Mouse (Mus musculus) left cerebral cortex, adult 9 months (tissue): ENCODE results near the gene Zfp768.
A peak's percentile ranks its signal among the peaks of the same experiment; 100 is the strongest.
"Not testable (repeated sequence)": the region's sequence is repeated elsewhere in the genome, so short reads cannot be mapped to it uniquely, and the experiment has no call there.

Source experiments
- DNase-seq, 2 experiments: peaks; one replicate each; pipeline ENCODE4 v3.0.0; 2022; ENCODE audit warnings: low spot score in 2 of 2

Zfp768 gene

DNA sequence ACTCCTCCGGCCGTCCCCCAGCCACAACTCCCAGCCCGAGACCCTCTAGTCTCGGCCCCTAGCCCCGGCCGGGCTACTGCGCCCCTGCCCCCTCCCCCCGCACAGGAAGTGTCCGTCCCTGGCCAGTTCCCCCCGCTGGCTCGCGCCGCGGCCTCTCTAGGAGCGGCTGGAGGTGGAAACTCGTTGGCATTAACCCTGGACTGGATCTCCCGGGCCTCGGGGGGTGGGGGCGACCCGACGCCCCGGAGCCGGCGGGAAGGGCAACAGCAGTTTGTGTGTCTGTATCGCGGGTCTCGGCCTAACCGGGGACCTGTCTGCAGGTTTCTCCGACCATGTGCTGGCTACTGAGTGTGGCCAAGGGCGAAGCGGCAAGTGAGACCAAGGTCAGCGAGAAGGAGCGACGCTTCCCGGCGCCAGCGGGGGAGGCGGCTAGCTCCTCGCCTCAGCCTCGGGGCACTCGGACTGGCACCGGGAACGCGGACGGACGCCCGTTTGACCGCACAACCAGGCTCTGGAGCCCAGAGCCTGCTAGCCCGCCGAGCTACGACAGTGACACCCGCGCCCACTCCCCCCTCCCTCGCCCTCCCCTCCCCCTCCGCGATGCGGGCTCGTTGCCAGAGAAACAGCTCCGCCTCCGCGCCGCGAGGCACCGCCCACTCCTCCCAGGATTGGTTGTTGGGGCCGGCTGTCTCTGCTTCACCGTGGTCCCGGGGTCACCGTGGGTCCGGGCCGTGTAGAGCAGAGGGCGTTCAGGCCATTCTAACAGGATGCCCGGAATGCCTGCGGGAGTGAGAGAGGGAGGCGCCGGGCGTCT, at the start of gene Zfp768:
TSS of gene Zfp768 (minus strand) at position 78 of the 814 bp plus-strand sequence.
- DNase-seq, result peak; percentile 58 to 85

DNA sequence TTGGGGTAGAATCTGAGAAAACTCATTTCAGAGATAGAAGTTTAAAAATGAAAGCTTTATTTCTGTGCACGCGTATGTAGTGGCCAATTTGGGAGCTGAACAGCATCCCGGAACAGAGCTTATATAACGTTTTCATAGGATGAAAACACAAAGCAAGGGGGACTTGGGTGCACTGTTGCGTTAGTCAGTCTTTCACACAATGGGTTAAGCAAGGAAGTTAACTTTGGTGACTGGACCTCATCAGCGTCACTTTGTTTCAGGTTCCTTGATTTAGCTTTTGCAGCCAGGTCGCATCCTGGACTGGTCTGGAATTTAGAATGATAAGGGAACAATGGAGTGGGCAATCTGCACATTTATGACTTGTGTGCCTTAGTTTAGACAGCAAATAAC, 48.5 kb upstream of the Zfp768 start:
- DNase-seq, result no peak

DNA sequence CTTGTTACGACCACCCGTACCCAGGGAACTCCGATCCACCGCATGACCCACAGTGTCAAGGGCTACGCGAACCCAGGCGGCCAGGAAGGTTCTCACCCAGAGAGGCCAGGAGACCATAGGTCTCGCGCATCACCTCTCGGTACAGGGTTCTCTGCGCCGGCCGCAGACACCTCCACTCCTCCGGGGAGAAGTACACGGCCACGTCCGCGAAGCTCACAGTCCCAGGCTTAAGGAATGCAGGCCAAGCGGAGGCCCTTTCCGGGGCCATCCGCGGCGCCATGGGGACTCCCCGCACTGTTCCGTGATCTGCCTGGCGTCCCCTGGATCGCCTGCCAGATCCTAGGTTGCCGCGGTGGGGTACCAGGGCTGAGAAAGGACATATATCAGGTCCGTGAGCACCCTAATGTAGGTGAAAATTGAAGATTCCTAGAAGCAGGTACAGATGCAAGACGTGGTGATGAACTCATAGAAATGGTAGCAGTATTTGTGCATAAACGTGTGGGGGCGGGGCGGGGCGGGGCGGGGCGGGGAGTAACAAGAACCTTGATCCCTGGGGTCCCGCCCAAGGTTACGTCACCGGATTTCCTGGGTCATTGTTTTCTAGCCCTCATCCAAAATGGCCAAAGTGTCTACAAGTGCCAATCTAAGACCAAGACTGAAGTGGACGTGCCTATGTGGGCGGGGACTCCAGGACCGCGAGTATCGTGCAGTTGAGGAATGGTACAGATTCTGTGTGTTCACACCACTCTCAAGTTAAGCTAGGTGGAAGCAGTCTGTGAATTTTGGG, 48.0 kb upstream of the Zfp768 start, which contains the start of gene E430018J23Rik:
TSS of gene E430018J23Rik (minus strand) at position 473 of the 787 bp plus-strand sequence.
- DNase-seq, result peak; percentile 94 to 99

DNA sequence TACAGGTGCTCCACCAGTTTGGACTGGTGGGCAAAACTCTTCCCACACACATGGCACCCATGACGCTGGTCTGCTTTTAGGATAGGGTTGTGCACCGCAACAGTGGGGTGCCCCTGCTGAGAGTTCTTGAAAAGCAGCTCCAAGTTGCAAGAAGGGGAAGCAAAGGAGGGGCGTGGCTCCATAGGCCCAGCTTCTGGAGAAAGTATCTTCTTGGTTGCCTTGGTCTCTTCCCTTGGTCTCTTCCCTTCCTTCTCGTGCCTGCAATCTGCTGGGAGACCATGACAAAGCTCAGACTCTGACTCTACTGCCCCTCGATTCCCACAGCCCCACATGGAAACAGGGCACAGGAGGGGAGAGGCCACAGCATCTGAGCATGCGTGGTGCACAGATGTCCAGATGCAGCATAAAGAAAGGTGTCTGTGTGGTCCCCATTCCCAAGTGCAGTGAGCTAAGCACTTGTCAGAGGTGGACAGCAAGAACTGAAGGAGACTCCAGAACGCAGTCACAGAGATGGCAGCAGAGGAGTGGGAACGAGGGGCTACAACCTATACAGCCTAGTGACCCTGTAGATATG, 46.9 kb upstream of the Zfp768 start:
- DNase-seq, result no peak

DNA sequence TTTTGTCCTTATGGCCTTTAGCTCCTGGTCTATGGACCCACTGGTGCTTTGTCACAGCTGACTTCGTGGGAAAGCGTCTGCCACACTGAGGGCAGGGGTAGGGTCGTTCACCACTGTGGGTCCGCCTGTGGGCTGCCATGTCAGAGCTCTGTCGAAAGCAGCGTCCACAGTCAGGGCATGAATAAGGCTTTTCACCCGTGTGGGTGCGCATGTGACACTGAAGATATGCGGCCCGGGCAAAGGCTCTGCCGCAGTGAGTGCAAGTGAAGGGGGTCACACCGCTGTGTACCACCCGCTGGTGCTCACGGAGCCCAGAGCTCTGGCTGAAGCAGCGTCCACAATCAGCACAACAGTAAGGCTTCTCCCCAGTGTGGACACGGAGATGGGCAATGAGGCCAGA, 46.1 kb upstream of the Zfp768 start:
- no peak for DNase-seq

DNA sequence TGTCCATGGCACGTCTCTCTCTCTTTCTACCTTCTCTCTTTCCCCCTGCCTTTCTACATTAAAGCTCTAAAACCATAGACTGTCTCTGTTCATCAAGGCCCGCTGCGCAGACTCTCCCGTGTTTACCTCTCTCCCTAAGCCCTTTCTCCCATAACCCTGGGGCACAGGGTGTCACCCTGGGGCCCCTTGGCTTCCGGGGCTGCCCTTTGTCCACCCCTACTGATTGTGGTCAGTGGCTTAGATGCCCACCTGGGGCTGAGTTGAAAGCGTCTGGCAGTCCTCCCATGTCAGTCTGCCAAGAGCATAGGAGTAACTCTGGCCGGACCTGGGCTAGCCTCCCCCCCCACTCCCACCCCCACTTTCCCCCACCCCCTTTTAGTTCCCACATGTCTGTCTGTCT, 44.9 kb upstream of the Zfp768 start:
- no peak for DNase-seq

DNA sequence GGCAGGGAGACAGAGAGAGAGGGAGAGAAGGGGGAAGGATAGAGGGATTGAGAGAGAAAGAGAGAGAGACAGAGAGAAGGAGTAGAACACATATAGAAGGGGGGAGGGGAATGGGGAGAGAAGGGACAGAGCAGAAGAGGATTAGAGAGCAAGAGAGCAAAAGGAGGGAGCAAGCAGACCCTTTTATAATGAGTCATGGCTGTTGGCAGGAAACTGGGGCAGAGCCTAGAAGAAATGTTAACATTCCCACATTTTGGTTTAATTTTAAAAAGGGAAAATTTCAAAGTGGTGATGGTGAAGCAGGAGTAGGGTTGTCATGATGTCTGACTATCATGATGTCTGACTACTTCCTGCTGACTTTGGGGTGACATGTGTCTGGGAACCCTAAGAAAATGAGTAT, 42.8 kb upstream of the Zfp768 start:
- DNase-seq, result not testable (repeated sequence)

DNA sequence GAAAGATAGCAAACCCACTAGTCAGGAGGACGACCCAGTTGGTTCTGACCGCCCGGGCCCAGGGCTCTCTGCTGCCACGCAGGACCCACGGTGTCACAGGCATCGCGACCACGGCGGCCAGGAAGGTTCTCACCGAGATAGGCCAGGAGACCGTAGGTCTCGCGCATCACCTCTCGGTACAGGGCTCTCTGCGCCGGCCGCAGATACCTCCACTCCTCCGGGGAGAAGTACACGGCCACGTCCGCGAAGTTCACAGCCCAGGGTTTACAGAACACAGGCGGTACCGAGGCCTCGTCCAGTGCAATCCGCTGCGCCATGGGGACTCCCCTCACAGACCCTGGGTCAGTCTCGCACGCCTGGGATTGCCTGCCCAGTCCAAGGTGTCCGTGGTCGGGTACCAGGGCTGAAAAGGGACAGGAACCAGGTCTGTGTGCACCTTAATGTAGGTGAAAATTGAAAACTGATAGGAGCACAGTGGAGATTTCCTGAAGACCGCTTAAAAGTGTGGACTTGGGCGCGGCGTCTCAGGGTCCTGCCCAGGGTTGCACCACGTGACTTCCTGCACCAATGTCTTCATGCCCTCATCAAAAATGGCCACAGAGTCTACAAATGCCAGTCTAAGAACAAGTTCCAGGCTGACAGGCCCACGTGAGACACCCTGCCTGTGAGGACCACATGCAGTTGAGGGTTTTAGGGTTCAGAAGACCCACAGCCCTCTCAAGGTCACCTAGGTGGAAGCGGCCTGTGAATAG, 41.4 kb upstream of the Zfp768 start, which contains the start of gene 9130019O22Rik:
TSS of gene 9130019O22Rik (minus strand) at position 526 of the 752 bp plus-strand sequence.
- peak; percentile 77 to 95 for DNase-seq

DNA sequence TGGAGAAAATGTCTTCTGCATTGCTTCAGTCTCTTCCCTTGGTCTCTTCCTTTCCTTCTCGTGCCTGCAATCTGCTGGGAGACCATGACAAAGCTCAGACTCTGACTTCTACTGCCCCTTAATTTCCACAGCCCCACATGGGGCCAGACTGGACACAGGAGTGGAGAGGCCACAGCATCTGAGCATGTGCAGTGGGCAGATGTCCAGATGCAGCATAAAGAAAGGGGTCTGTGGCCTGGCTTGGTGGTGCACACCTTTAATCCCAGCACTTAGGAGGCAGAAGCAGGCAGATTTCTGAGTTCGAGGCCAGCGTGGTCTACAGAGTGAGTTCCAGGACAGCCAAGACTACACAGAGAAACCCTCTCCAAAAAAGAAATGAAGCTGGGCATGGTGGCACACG, 40.2 kb upstream of the Zfp768 start:
- DNase-seq, result not testable (repeated sequence)

DNA sequence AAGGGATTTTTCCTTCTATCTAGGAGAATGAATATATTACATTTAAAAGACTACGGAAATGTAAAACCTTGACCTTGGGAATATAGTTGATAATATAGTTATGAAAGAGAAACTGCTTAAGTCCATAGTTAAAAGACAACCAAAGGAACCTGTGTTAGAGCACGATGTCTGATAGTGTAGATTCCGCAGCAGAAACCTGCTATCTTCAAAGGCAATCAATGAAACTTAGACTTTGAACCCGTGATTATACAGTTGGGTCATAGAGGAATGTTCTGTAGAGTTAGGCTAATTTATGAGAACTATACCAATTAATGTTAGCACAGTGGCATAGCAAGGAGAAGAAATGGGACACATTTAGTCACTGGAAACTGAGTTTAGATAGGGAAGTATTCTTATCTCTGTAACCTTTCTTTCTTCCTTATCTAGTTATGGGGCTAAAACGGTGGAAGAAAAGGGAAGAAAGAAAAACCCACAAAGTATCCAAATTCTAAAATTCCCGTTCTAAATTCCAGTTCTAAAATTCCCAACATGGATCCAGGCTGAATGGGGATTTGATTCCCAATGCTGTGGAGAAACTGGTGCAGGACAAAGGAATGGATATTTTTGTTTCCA, 33.0 kb upstream of the Zfp768 start:
- no peak for DNase-seq

DNA sequence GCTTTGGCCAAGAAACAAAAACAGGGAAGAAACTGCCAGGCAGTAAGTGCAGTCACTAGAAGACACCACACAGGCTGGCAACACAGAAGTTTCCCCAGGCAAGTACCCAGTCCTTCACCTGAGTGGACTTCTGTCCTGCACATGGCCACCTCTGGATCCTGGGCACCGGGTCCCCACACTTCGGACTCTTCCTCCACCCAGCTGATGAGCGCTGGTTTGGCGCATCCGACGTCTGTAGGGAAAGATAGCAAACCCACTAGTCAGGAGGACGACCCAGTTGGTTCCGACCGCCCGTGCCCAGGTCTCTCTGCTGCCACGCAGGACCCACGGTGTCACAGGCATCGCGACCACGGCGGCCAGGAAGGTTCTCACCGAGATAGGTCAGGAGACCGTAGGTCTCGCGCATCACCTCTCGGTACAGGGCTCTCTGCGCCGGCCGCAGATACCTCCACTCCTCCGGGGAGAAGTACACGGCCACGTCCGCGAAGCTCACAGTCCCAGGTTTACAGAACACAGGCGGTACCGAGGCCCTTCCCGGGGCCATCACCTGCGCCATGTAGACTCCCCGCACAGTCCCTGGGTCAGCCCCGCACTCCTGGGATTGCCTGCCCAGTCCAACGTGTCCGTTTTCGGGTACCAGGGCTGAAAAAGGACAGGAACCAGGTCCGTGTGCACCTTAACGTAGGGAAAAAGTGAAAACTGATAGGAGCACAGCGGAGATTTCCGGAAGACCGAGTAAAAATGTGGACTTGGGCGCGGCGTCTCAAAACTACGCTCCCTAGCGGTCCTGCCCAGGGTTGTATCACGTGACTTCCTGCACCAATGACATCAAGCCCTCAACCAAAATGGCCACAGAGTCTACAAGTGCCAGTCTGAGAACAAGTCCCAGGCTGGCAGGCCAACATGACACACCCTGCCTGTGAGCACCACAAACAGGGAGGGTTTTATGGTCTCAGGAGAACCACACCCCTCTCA, 30.2 kb upstream of the Zfp768 start, which contains the start of gene Zfp747:
TSS of gene Zfp747 (minus strand) at position 780 of the 975 bp plus-strand sequence.
- DNase-seq, result peak; percentile 88 to 97

DNA sequence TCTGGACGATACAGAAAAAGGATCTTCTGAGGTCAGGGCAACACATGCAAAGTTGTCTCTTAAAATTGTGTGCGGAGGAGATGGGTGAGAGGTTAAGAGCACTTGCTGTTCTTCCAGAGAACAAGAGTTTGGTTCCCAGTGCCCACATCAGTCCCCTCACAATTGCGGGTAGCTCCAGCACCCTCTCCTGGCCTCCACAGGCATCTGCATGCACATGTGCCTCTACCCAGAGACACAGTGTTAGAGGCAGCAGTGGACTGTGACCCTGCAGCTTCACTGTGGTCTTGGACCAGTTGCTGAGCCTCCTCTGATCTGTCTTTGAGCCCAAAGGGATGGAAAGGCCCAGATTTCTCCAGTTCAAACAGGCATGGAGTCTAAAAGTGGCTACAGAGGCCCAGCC, 26.5 kb upstream of the Zfp768 start:
- DNase-seq, result not testable (repeated sequence)

DNA sequence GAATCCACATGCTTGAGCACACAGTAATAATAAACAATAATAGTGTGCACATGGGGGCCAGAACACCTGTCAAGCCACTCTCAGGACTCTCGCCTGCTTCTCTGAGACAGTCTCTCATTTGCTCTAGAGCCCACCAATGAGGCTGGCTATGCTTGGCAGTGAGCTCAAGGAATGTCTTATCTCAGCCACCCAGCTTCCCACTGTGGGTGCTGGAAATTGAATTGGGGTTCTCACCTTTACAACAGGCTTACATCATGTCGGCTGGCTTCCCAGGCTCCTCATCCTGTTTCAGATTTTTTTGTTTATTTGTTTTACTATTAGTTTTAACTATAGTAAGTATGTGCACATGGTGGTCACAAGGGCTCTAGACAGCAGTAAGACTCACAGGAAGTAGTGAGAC, 25.8 kb upstream of the Zfp768 start:
- DNase-seq, result no peak

DNA sequence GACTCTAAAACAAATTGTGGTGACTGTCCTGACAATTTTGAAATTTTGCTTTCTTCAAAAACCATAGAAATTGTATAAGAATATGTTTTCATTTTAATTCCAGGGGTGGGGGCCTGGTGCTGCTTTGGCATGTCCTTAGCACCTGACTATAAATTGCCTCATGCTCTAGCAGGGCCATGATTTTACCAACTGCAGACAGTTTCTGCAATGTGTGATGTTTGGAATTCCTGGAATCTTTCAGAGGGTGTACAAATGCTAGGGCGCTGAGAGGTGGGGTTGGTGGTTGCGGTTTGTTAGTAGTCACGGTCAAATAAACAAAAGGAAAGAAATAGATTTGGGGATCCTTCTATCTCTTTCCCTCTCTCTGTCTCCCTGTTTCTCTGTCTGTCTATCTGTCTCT, 20.9 kb upstream of the Zfp768 start:
- DNase-seq, result no peak

DNA sequence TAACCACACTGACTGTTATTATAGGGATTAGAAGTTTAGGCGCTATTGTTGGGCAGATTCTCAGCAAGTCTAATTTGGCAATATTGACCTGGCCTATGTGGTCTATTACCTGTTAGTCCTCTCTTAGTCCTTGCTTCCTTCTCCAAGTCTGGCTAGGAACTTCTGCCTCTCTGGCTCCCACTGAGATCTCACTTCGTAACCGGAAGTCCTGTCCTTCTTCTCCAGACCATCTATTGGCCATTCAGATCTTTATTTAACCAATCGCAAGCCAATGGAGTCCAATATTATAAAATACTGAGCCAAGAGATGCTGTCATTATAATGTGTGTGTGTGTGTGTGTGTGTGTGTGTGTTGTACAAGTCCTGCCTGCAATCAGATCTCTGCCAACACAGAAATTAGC, 18.8 kb upstream of the Zfp768 start:
- no peak for DNase-seq

DNA sequence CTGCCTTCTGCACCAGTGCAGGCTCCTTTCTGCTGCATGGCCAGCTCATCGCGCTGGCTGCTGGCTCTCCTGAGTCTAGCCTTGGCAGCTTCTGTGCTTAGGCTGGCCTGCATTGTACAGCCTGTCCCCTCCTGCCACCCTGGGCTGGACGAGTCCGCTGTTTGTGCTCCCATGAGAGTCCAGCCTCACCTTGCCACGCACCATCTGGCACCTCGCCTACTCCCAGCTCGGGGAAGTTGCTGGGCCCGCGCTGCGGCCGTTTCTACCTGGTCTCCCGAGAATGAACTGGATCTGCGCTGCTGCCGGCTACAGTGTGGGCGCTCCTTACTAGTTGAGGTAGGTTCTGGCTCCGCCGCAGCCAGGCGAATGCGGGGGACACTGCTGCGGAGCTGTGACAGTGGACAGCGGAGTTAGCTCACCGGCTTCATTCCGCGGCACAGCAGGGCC, 18.1 kb upstream of the Zfp768 start:
- DNase-seq, result no peak

DNA sequence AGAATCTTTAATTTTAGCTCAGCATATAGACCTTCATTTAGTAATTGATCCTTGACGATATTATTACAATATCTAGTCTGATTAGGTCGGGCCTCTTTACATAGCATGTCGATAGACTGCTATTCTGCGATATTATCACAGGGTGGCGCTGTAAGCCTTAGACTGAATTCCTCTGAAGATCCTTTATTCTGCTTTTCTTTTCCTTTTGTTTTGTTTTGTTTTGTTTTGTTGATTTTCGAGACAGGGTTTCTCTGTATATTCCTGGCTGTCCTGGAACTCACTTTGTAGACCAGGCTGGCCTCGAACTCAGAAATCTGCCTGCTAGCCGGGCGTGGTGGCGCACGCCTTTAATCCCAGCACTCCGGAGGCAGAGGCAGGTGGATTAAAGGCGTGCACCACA, 17.0 kb upstream of the Zfp768 start:
- DNase-seq, result peak in 1 of 2 experiments; percentile 52

DNA sequence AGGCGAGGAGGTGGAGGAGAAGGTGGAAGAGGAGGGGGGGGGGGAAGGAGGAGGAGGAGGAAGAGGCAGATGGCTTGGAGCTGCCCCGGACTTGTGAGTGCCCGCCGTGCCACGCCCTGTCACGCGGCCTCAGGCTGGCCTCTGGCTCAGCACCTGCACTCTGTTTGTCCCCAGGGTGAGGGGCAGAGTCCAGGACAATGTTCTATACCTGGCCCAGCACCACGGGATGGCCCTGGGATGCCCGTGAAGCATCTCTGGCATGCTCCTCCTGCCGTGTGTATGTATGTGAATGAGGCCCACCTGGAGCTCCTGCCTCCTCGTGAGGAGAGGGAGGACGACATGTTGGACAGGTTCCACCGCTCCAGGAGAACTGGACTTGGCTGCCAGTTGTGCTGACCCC, 16.1 kb upstream of the Zfp768 start:
- no peak for DNase-seq

DNA sequence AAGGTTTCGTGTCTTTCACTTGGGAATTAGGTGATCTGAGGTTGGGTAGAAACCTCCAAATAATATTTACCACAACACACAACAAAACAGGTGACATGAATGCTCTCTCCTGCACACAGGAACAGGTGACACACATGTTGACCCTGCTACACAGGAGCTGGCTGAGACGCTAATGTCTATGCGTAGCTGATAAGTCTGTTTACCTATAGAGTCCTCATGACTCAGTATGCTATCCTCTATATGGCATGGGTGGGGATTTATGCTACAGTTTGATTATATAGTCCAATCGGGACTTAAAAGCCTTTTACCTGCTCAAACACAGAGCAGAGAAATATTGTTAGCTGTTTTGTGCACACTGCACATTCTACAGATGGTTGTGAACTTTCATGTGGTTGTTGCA, 14.9 kb upstream of the Zfp768 start:
- DNase-seq, result no peak

DNA sequence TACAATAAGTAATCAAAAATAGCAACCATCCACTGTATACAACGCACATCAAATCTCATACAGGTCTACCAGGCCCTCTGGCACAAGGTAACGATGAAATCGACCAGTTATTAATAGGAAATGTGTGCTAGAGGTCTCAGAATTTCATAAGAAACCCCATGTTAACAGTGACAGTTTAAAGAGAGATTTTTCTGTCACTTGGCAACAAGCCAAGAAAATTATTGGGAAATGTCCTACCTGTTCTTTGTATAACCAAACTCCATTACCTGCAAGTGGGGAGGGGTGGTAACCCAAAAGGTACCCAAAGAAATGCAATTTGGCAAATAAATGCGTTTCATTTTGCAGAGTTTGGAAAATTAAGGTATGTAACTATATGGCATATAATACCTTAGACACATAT, 13.1 kb upstream of the Zfp768 start:
- no peak for DNase-seq
